Mouse (Mus musculus): Measurements from ENCODE around the gene Atg4a.

GRCm38 (mm10) chrX:140953618-140954017 lies 3.1 kb upstream of the Atg4a start:
- TF ChIP-seq USF1 (IDR thresholded peaks at IDR 0.05; ENCODE audit: low read depth, low read length) (no peak), CHD1 (IDR thresholded peaks at IDR 0.05; ENCODE audit: low read depth, low read length) (no peak), HCFC1 (IDR thresholded peaks at IDR 0.05; ENCODE audit: low read depth, low read length) (no peak), EP300 (IDR thresholded peaks at IDR 0.05; ENCODE audit: low read length) (no peak), NRF1 (IDR thresholded peaks at IDR 0.05; ENCODE audit: low read depth, low read length) (no peak)

Measured in CH12.LX (cell line).